Mouse (Mus musculus) ES-Bruce4 (cell line): ENCODE data around the gene Tbc1d8. TPM values are rescaled to one million over a fixed set of nuclear protein-coding genes. Genes with fewer than 3 reads are reported as not detected.

Source experiments
- H3K27ac ChIP-seq: 2 replicates; pipeline ENCODE4 v1.5.1; 2012; ENCODE audit warnings: low read length, inconsistent platforms; ENCODE audit not compliant: insufficient read depth
- H3K27me3 ChIP-seq: 2 replicates; pipeline ENCODE4 v1.6.1; 2012; ENCODE audit warnings: mild to moderate bottlenecking, low read length, inconsistent platforms; ENCODE audit not compliant: control insufficient read depth, poor library complexity, insufficient read depth, severe bottlenecking
- H3K36me3 ChIP-seq: 2 replicates; pipeline ENCODE4 v1.6.1; 2012; ENCODE audit warnings: inconsistent platforms, mild to moderate bottlenecking, low read length, moderate library complexity; ENCODE audit not compliant: control insufficient read depth, poor library complexity, insufficient read depth, severe bottlenecking
- H3K4me1 ChIP-seq: one replicate; pipeline ENCODE4 v1.8.1; 2011; ENCODE audit warnings: low read length; ENCODE audit not compliant: control insufficient read depth, insufficient read depth
- H3K4me3 ChIP-seq: 2 replicates; pipeline ENCODE4 v1.5.1; 2011; ENCODE audit warnings: low read depth, mild to moderate bottlenecking, low read length
- H3K9ac ChIP-seq: 2 replicates; pipeline ENCODE4 v1.6.1; 2012; ENCODE audit warnings: low read depth, mild to moderate bottlenecking, inconsistent platforms; ENCODE audit not compliant: poor library complexity, severe bottlenecking
- H3K9me3 ChIP-seq: replicated peaks from 2 replicates; pipeline ENCODE4 v1.6.1; 2012; ENCODE audit warnings: mild to moderate bottlenecking, low read length, inconsistent platforms; ENCODE audit not compliant: control insufficient read depth, poor library complexity, insufficient read depth, severe bottlenecking
- CTCF ChIP-seq: IDR thresholded peaks from one replicate; pipeline ENCODE4 v1.8.1; 2011; ENCODE audit warnings: low read depth, low read length
- EP300 ChIP-seq: IDR thresholded peaks from 2 replicates; pipeline ENCODE4 v1.6.1; 2011; ENCODE audit warnings: low read depth, low read length; ENCODE audit not compliant: insufficient read depth
- POLR2A ChIP-seq: IDR thresholded peaks from one replicate; pipeline ENCODE4 v1.8.1; 2011; ENCODE audit warnings: low read length; ENCODE audit not compliant: insufficient read depth
- polyA plus RNA-seq: library from polyadenylated mRNA; stranded (reverse); fragments of >200 nt; gene quantifications from 2 replicates; pipeline ENCODE4 v1.2.4, GENCODE M21; 2011; ENCODE audit warnings: low read depth; ENCODE audit not compliant: missing spikeins, insufficient read depth, insufficient read length

Gene Tbc1d8
- polyA plus RNA-seq: 34.6 and 35.2 TPM in 2 replicates

- TF ChIP-seq EP300 (no peak), CTCF (no peak)
- no peaks in the 10 kb centered on the region; the same call in 1 of the 2 replicates for H3K9me3 ChIP-seq
- no peak within 1 kb of the TSS for H3K27ac ChIP-seq
Observed at GRCm38 (mm10) chr1:39478057-39478895, at the start of gene Tbc1d8. Gene Tbc1d8 (minus strand): TSS chr1:39478755.

GRCm38 (mm10) chr1:39528319-39528718 lies 49.8 kb upstream of the Tbc1d8 start:
- Histone ChIP-seq H3K27me3 (no peaks in the 10 kb centered on the region), H3K4me3 (no peak overlapping the region), H3K9ac (no peak overlapping the region), H3K4me1 (peaks cover 1% of the 10 kb centered on the region), H3K36me3 (no peaks in the 10 kb centered on the region), H3K27ac (no peak overlapping the region), H3K9me3 (no peaks in the 10 kb centered on the region)
- TF ChIP-seq CTCF: no peak
- TF ChIP-seq POLR2A: no peak
- TF ChIP-seq EP300: 0 out of 2 replicates have a peak, but pooled peaks have one; percentile 3

More at GRCm38 (mm10) chr1:39478057-39478895, at the start of gene Tbc1d8:
- no peaks in the 10 kb centered on the region for H3K36me3 ChIP-seq
- H3K9ac ChIP-seq: peak within 1 kb of the TSS; percentile 72
- no peaks in the 10 kb centered on the region for H3K27me3 ChIP-seq
- peak within 1 kb of the TSS; percentile 93 for H3K4me3 ChIP-seq
- no peaks in the 10 kb centered on the region for H3K4me1 ChIP-seq

- no peaks in the 10 kb centered on the region for H3K9me3 ChIP-seq
- no peaks in the 10 kb centered on the region for H3K36me3 ChIP-seq
- peaks cover 1% of the 10 kb centered on the region for H3K4me1 ChIP-seq
- H3K9ac ChIP-seq: no peak overlapping the region
- H3K4me3 ChIP-seq: no peak overlapping the region
- H3K27me3 ChIP-seq: no peaks in the 10 kb centered on the region
- no peak overlapping the region for H3K27ac ChIP-seq
- TF ChIP-seq EP300 (no peak), CTCF (peak; percentile 96), POLR2A (no peak)
Observed at GRCm38 (mm10) chr1:39527432-39527831, 48.9 kb upstream of the Tbc1d8 start.

GRCm38 (mm10) chr1:39526371-39527167 lies 48.0 kb upstream of the Tbc1d8 start:
- Histone ChIP-seq H3K27ac (no peak overlapping the region), H3K9ac (no peak overlapping the region), H3K27me3 (no peaks in the 10 kb centered on the region), H3K4me1 (peaks cover 1% of the 10 kb centered on the region), H3K9me3 (no peaks in the 10 kb centered on the region), H3K36me3 (no peaks in the 10 kb centered on the region), H3K4me3 (no peak overlapping the region)
- TF ChIP-seq CTCF: no peak
- TF ChIP-seq POLR2A: no peak

GRCm38 (mm10) chr1:39525763-39526162 lies 47.2 kb upstream of the Tbc1d8 start:
- no peak overlapping the region for H3K27ac ChIP-seq
- no peak for TF ChIP-seq EP300
- TF ChIP-seq CTCF: no peak
- TF ChIP-seq POLR2A: no peak

GRCm38 (mm10) chr1:39522519-39522918 lies 44.0 kb upstream of the Tbc1d8 start:
- no peak for TF ChIP-seq EP300
- TF ChIP-seq POLR2A: no peak
- TF ChIP-seq CTCF: peak; percentile 32
- Histone ChIP-seq H3K4me1 (peaks cover 1% of the 10 kb centered on the region), H3K27me3 (no peaks in the 10 kb centered on the region), H3K36me3 (no peaks in the 10 kb centered on the region), H3K4me3 (no peak overlapping the region), H3K9me3 (peaks cover 16% of the 10 kb centered on the region), H3K9ac (no peak overlapping the region), H3K27ac (no peak overlapping the region)

More at GRCm38 (mm10) chr1:39525763-39526162, 47.2 kb upstream of the Tbc1d8 start:
- Histone ChIP-seq H3K36me3 (no peaks in the 10 kb centered on the region), H3K4me3 (no peak overlapping the region), H3K9me3 (no peaks in the 10 kb centered on the region), H3K4me1 (peaks cover 1% of the 10 kb centered on the region), H3K27me3 (no peaks in the 10 kb centered on the region), H3K9ac (no peak overlapping the region)
